Mouse (Mus musculus) embryonic facial prominence, embryonic 13.5 days (tissue): ENCODE data around the gene Pprc1. TPM values are rescaled to one million over a fixed set of nuclear protein-coding genes. Genes with fewer than 3 reads are reported as not detected.

Experiments used
- ATAC-seq: fragments of 200-750 bp; cut with Nextera tagmentation; 2 replicates; pipeline ENCODE4 v1.8.0; 2017; ENCODE audit warnings: low read depth; ENCODE audit not compliant: insufficient number of reproducible peaks, insufficient read depth, low FRiP score, low TSS enrichment
- H3K27ac ChIP-seq: fragments of 300-500 bp; sonication (generic); 2 replicates; pipeline ENCODE4 v1.5.1; 2015; ENCODE audit warnings: moderate library complexity, mild to moderate bottlenecking, inconsistent platforms
- H3K27me3 ChIP-seq: fragments of 300-500 bp; sonication (generic); 2 replicates; pipeline ENCODE4 v1.6.1; 2015; ENCODE audit warnings: mild to moderate bottlenecking, inconsistent platforms
- H3K36me3 ChIP-seq: fragments of 300-500 bp; sonication (generic); 2 replicates; pipeline ENCODE4 v1.6.1; 2015; ENCODE audit warnings: mild to moderate bottlenecking, inconsistent platforms
- H3K4me1 ChIP-seq: fragments of 300-500 bp; sonication (generic); 2 replicates; pipeline ENCODE4 v1.6.1; 2015; ENCODE audit warnings: inconsistent platforms
- H3K4me2 ChIP-seq: fragments of 300-500 bp; sonication (generic); 2 replicates; pipeline ENCODE4 v1.6.1; 2015; ENCODE audit warnings: moderate library complexity, mild to moderate bottlenecking, inconsistent platforms
- H3K4me3 ChIP-seq: fragments of 300-500 bp; sonication (generic); 2 replicates; pipeline ENCODE4 v1.5.1; 2015; ENCODE audit warnings: mild to moderate bottlenecking, inconsistent platforms
- H3K9ac ChIP-seq: fragments of 300-500 bp; sonication (generic); 2 replicates; pipeline ENCODE4 v1.6.1; 2015; ENCODE audit warnings: mild to moderate bottlenecking, inconsistent platforms
- H3K9me3 ChIP-seq: fragments of 300-500 bp; sonication (generic); 2 replicates; pipeline ENCODE4 v1.6.1; 2016; ENCODE audit warnings: inconsistent platforms
- WGBS: fragments of 180-500 bp; shearing (Covaris S2); methylation state at CpG from one replicate; pipeline ENCODE4 v1.1.7; 2015; ENCODE audit warnings: mixed read lengths; 5-methylcytosine and 5-hydroxymethylcytosine counted together
- polyA plus RNA-seq: library from polyadenylated mRNA; unstranded; fragments of >200 nt; fragmentation: Nextera tagmentation; extraction: Ambion mirVana; gene quantifications from 2 replicates; pipeline ENCODE4 v1.2.1, GENCODE M21; 2015

The Pprc1 gene
- polyA plus RNA-seq, 1 experiment from 2014 or later: 38.8 TPM

DNA sequence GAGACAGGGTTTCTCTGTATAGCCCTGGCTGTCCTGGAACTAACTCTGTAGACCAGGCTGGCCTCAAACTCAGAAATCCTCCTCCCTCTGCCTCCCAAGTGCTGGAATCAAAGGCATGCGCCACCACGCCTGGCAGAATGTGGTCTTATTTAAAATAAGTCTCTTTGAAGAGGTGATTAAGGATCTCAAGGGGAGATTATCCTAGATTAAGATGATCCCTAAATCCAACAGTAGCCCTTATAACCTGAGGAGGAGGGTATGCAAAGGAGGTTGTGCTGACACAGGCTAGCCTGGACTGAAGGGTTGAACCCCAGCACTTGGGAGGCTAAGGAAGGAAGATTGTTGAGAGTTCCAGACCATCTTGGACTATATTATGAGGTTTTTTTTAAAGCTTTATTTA is 28.7 kb upstream of the Pprc1 start:
- Histone ChIP-seq H3K36me3 (no peaks in the 10 kb centered on the region), H3K9ac (no peak overlapping the region), H3K27me3 (no peaks in the 10 kb centered on the region), H3K4me2 (no peak overlapping the region), H3K4me3 (no peak overlapping the region), H3K27ac (no peak overlapping the region), H3K4me1 (no peaks in the 10 kb centered on the region), H3K9me3 (no peaks in the 10 kb centered on the region)
- 59% methylated on average over 2 of the region's 2 CpGs for WGBS
- ATAC-seq: no peak

GRCm38 (mm10) chr19:46024959-46025358 is 19.7 kb upstream of the Pprc1 start:
- Histone ChIP-seq H3K9ac (no peak overlapping the region), H3K36me3 (peaks cover 8% of the 10 kb centered on the region), H3K27ac (no peak overlapping the region), H3K4me3 (no peak overlapping the region), H3K4me2 (no peak overlapping the region), H3K9me3 (peaks cover 4% of the 10 kb centered on the region; the same call in 1 of the 2 replicates), H3K27me3 (no peaks in the 10 kb centered on the region), H3K4me1 (no peaks in the 10 kb centered on the region)
- ATAC-seq: no peak
- 68% methylated on average over 6 of the region's 6 CpGs for WGBS

- WGBS: 71% methylated on average over 8 of the region's 8 CpGs
- ATAC-seq: no peak
- Histone ChIP-seq H3K9ac (no peak overlapping the region), H3K27ac (no peak overlapping the region), H3K4me2 (no peak overlapping the region), H3K27me3 (no peaks in the 10 kb centered on the region), H3K4me3 (no peak overlapping the region), H3K9me3 (peaks cover 4% of the 10 kb centered on the region; the same call in 1 of the 2 replicates), H3K36me3 (peaks cover 23% of the 10 kb centered on the region), H3K4me1 (no peaks in the 10 kb centered on the region)
Observed at GRCm38 (mm10) chr19:46026567-46026966, 18.1 kb upstream of the Pprc1 start.

DNA sequence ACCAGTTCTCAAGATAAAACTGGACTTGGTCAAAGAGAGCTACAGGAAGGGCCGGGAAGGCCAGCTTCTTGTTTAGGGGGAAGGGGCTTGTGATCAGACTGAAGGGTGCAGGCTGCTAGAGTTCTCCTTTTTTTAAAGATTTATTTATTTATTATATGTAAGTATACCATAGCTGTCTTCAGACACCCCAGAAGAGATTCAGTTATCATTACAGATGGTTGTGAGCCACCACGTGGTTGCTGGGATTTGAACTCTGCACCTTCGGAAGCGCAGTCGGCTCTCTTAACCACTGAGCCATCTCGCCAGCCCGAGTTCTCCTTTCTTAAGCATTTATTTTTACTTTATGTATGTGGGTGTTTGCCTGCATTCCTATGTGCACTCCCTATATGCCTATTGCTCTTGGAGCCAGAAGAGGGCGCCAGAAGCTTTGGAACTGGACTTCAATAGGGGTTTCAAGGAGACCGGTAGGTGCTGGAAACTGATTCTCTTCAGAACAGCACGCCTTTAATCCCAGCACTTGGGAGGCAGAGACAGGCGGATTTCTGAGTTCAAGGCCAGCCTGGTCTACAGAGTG is 15.9 kb upstream of the Pprc1 start:
- WGBS: 73% methylated on average over 11 of the region's 11 CpGs
- H3K9me3 ChIP-seq: peaks cover 4% of the 10 kb centered on the region; the same call in 1 of the 2 replicates
- no peaks in the 10 kb centered on the region for H3K27me3 ChIP-seq
- no peak overlapping the region for H3K9ac ChIP-seq
- H3K27ac ChIP-seq: no peak overlapping the region
- ATAC-seq: no peak
- no peaks in the 10 kb centered on the region for H3K4me1 ChIP-seq
- peaks cover 46% of the 10 kb centered on the region for H3K36me3 ChIP-seq
- no peak overlapping the region for H3K4me3 ChIP-seq
- H3K4me2 ChIP-seq: no peak overlapping the region

DNA sequence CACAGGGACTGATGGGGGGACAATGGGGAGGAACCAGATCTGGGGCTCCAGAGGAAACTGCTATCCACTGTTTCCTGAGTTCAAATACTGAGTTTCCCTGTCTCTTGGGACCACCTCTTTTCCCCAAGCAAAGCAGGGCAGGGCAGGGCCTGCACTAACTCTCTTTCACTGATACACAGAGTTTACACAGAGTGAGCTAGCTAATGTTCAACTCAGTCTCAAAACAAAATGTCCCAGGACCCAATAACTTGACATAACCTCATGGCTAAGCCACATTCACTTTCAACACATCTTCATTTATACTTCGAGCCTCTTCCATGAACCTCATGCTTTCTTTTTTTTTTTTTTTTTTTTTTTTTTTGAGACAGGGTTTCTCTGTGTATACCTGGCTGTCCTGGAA is 15.0 kb upstream of the Pprc1 start:
- Histone ChIP-seq H3K4me3 (no peak overlapping the region), H3K36me3 (peaks cover 54% of the 10 kb centered on the region), H3K27ac (no peak overlapping the region), H3K4me1 (no peaks in the 10 kb centered on the region), H3K9ac (no peak overlapping the region), H3K9me3 (peaks cover 4% of the 10 kb centered on the region; the same call in 1 of the 2 replicates), H3K27me3 (no peaks in the 10 kb centered on the region), H3K4me2 (no peak overlapping the region)
- ATAC-seq: no peak
- 90% methylated on average over 1 of the region's 1 CpGs for WGBS

- no peak overlapping the region for H3K4me3 ChIP-seq
- no peak overlapping the region for H3K27ac ChIP-seq
- no peak overlapping the region for H3K9ac ChIP-seq
- H3K36me3 ChIP-seq: peaks cover 61% of the 10 kb centered on the region
- no peak for ATAC-seq
- peaks cover 4% of the 10 kb centered on the region; the same call in 1 of the 2 replicates for H3K9me3 ChIP-seq
- 96% methylated on average over 10 of the region's 10 CpGs for WGBS
- no peak overlapping the region for H3K4me2 ChIP-seq
- no peaks in the 10 kb centered on the region for H3K27me3 ChIP-seq
- H3K4me1 ChIP-seq: no peaks in the 10 kb centered on the region
Observed at GRCm38 (mm10) chr19:46030196-46030983, 14.3 kb upstream of the Pprc1 start.

- H3K9me3 ChIP-seq: peaks cover 4% of the 10 kb centered on the region; the same call in 1 of the 2 replicates
- H3K27me3 ChIP-seq: no peaks in the 10 kb centered on the region
- ATAC-seq: no peak
- H3K9ac ChIP-seq: no peak overlapping the region
- H3K36me3 ChIP-seq: peaks cover 75% of the 10 kb centered on the region
- no peak overlapping the region for H3K4me3 ChIP-seq
- H3K4me2 ChIP-seq: no peak overlapping the region
- peaks cover 12% of the 10 kb centered on the region for H3K4me1 ChIP-seq
- no peak overlapping the region for H3K27ac ChIP-seq
- WGBS: 82% methylated on average over 9 of the region's 9 CpGs
Observed at GRCm38 (mm10) chr19:46031689-46032432, 12.8 kb upstream of the Pprc1 start.

DNA sequence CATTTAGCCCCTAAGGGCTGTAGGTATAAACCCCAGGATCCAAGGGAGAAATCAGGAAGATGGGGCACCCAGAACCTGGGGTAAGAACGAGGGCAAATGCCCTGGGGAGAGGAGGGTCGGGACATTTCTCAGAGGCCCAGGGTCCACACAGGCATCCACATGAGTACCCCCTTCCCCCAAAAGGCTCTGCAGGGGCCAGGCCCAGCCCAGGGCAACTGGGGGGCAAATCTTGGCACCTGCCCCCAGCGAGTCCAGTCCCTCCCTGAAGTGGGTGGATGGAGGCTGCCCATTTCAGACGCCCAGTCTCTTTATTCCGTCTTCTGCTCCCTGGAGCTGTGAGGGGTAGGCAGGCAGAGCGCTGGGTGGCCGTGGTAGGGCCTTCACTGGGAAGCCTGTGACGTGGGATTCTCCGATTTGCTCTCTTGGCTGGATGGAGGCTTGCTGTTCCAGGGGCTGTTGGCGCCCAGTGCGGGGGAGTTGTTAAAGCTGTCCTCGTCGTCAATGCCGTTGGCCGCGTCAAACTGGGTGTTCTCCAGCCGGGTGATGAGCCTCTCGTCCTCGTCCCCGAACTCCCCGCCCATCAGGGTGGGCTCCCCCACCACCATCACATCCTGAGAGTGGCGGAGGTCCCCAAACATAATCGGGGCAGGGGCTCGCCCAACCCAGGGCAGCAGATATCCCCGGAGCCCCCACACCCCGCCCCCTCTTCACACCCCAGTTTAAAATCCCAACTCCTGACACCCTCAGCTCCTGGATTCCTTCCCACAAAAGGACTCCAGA is 11.8 kb upstream of the Pprc1 start:
- peaks cover 75% of the 10 kb centered on the region for H3K36me3 ChIP-seq
- WGBS: 86% methylated on average over 26 of the region's 26 CpGs

GRCm38 (mm10) chr19:46033911-46034310 is 10.8 kb upstream of the Pprc1 start:
- peaks cover 4% of the 10 kb centered on the region; the same call in 1 of the 2 replicates for H3K9me3 ChIP-seq
- H3K4me2 ChIP-seq: no peak overlapping the region
- peaks cover 23% of the 10 kb centered on the region for H3K4me1 ChIP-seq
- H3K27me3 ChIP-seq: no peaks in the 10 kb centered on the region
- H3K9ac ChIP-seq: no peak overlapping the region
- H3K27ac ChIP-seq: no peak overlapping the region
- 92% methylated on average over 11 of the region's 11 CpGs for WGBS
- H3K4me3 ChIP-seq: no peak overlapping the region
- H3K36me3 ChIP-seq: peaks cover 75% of the 10 kb centered on the region
- ATAC-seq: no peak

More for the DNA sequence above, 11.8 kb upstream of the Pprc1 start:
- no peak overlapping the region for H3K9ac ChIP-seq
- H3K4me3 ChIP-seq: no peak overlapping the region
- peaks cover 22% of the 10 kb centered on the region for H3K4me1 ChIP-seq
- H3K4me2 ChIP-seq: no peak overlapping the region
- no peak overlapping the region for H3K27ac ChIP-seq
- no peak for ATAC-seq
- peaks cover 4% of the 10 kb centered on the region; the same call in 1 of the 2 replicates for H3K9me3 ChIP-seq
- no peaks in the 10 kb centered on the region for H3K27me3 ChIP-seq

DNA sequence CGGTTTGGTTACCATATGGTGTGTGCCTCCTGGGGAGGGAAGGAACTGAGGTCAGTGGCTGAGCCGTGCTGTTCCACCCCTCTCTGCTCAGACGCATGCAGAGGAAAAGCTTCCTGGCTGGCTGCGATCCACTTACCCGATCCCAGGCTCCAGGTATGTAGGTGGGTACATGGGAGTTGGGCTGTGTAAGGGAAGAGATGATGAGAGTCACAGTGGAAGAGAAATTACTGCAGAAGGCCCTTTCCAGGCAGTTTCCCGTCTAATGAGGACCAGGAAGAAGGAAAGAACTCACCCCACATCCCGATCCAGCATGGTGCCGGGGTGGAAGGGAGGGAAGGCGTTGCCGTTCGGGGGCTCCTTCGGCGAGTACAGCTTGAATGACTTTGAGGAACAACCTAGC is 8.7 kb upstream of the Pprc1 start:
- no peak overlapping the region for H3K9ac ChIP-seq
- no peak for ATAC-seq
- H3K27ac ChIP-seq: no peak overlapping the region
- H3K4me2 ChIP-seq: peak overlapping the region; percentile 93
- WGBS: 85% methylated on average over 13 of the region's 13 CpGs
- no peaks in the 10 kb centered on the region for H3K9me3 ChIP-seq
- H3K27me3 ChIP-seq: no peaks in the 10 kb centered on the region
- H3K36me3 ChIP-seq: peaks cover 57% of the 10 kb centered on the region
- H3K4me3 ChIP-seq: no peak overlapping the region
- peaks cover 37% of the 10 kb centered on the region for H3K4me1 ChIP-seq
